Mouse (Mus musculus) E14TG2a.4 (cell line): Measurements from ENCODE around the gene Cmc4.
A peak's percentile ranks its signal among the peaks of the same experiment; 100 is the strongest.

Experiments used
- H3K27me3 ChIP-seq: 2 replicates; pipeline ENCODE4 v1.6.1; 2014; ENCODE audit warnings: low read length, control low read depth; ENCODE audit not compliant: insufficient read depth
- H3K36me3 ChIP-seq: 2 replicates; pipeline ENCODE4 v1.6.1; 2014; ENCODE audit warnings: low read length, control low read depth; ENCODE audit not compliant: insufficient read depth
- H3K4me1 ChIP-seq: replicated peaks from 2 replicates; pipeline ENCODE4 v1.6.1; 2014; ENCODE audit warnings: low read depth, low read length, control low read depth
- H3K4me3 ChIP-seq: replicated peaks from 2 replicates; pipeline ENCODE4 v1.5.1; 2014; ENCODE audit warnings: mild to moderate bottlenecking, low read length
- H3K9me3 ChIP-seq: 2 replicates; pipeline ENCODE4 v1.6.1; 2014; ENCODE audit warnings: low read length, control low read depth
- CTCF ChIP-seq: conservative IDR thresholded peaks from 2 replicates; pipeline ENCODE4 v1.5.1; 2014; ENCODE audit warnings: low read length
- NANOG ChIP-seq: IDR thresholded peaks from 2 replicates; pipeline ENCODE4 v1.6.1; 2014; ENCODE audit warnings: borderline replicate concordance, low read length, mixed read lengths
- POU5F1 ChIP-seq: IDR thresholded peaks from 2 replicates; pipeline ENCODE4 v1.6.1; 2014; ENCODE audit warnings: low read length, borderline replicate concordance

Gene Cmc4

GRCm38 (mm10) chrX:75415936-75416785 lies at the start of gene Cmc4, which contains the start of the genes Mtcp1 and Brcc3:
Cmc4 (minus strand) TSS chrX:75416584.
Mtcp1 (minus strand) TSS chrX:75416588.
Brcc3 (plus strand) TSS chrX:75416628.
- H3K36me3 ChIP-seq: peaks cover 3% of the 10 kb centered on the region; the same call in 1 of the 2 replicates
- H3K4me1 ChIP-seq: 0 out of 2 replicates have a peak, but pooled peaks cover 3% of the 10 kb centered on the region
- no peaks in the 10 kb centered on the region for H3K27me3 ChIP-seq
- H3K4me3 ChIP-seq: peak within 1 kb of the TSS; percentile 82
- TF ChIP-seq POU5F1 (no peak), NANOG (no peak), CTCF (no peak)
- no peaks in the 10 kb centered on the region for H3K9me3 ChIP-seq

GRCm38 (mm10) chrX:75454597-75454996 lies 38.2 kb upstream of the Cmc4 start:
- Histone ChIP-seq H3K4me3 (no peak overlapping the region), H3K27me3 (no peaks in the 10 kb centered on the region), H3K36me3 (peaks cover 8% of the 10 kb centered on the region), H3K9me3 (no peaks in the 10 kb centered on the region), H3K4me1 (no peaks in the 10 kb centered on the region)
- TF ChIP-seq CTCF (no peak), NANOG (no peak), POU5F1 (no peak)

GRCm38 (mm10) chrX:75409711-75410110 lies 6.7 kb downstream of the Cmc4 start:
- Histone ChIP-seq H3K4me3 (no peak overlapping the region), H3K4me1 (no peaks in the 10 kb centered on the region), H3K27me3 (no peaks in the 10 kb centered on the region), H3K9me3 (no peaks in the 10 kb centered on the region), H3K36me3 (no peaks in the 10 kb centered on the region)
- TF ChIP-seq NANOG (no peak), POU5F1 (no peak), CTCF (no peak)

GRCm38 (mm10) chrX:75403350-75403749 lies 13.0 kb downstream of the Cmc4 start:
- no peak overlapping the region for H3K4me3 ChIP-seq
- H3K9me3 ChIP-seq: no peaks in the 10 kb centered on the region
- no peaks in the 10 kb centered on the region for H3K4me1 ChIP-seq
- TF ChIP-seq POU5F1 (no peak), NANOG (no peak), CTCF (no peak)
- no peaks in the 10 kb centered on the region for H3K27me3 ChIP-seq
- no peaks in the 10 kb centered on the region; the same call in 1 of the 2 replicates for H3K36me3 ChIP-seq

GRCm38 (mm10) chrX:75402668-75403067 lies 13.7 kb downstream of the Cmc4 start:
- no peak overlapping the region for H3K4me3 ChIP-seq
- TF ChIP-seq POU5F1 (no peak), NANOG (no peak), CTCF (no peak)

GRCm38 (mm10) chrX:75399471-75399870 lies 16.9 kb downstream of the Cmc4 start:
- Histone ChIP-seq H3K9me3 (no peaks in the 10 kb centered on the region), H3K4me3 (no peak overlapping the region), H3K27me3 (no peaks in the 10 kb centered on the region), H3K36me3 (no peaks in the 10 kb centered on the region; the same call in 1 of the 2 replicates), H3K4me1 (no peaks in the 10 kb centered on the region)
- no peak for TF ChIP-seq CTCF
- no peak for TF ChIP-seq POU5F1
- no peak for TF ChIP-seq NANOG

More at GRCm38 (mm10) chrX:75402668-75403067, 13.7 kb downstream of the Cmc4 start:
- Histone ChIP-seq H3K9me3 (no peaks in the 10 kb centered on the region), H3K27me3 (no peaks in the 10 kb centered on the region), H3K4me1 (no peaks in the 10 kb centered on the region), H3K36me3 (no peaks in the 10 kb centered on the region; the same call in 1 of the 2 replicates)

GRCm38 (mm10) chrX:75382195-75382771 lies 34.1 kb downstream of the Cmc4 start, which contains the start of the genes Fundc2 and F8:
Fundc2 (plus strand) TSS chrX:75382399.
F8 (minus strand) TSS chrX:75382615.
- Histone ChIP-seq H3K36me3 (0 out of 2 replicates have a peak, but pooled peaks cover 5% of the 10 kb centered on the region), H3K4me3 (peak within 1 kb of the TSS; percentile 80), H3K4me1 (no peaks in the 10 kb centered on the region), H3K27me3 (no peaks in the 10 kb centered on the region), H3K9me3 (no peaks in the 10 kb centered on the region)
- TF ChIP-seq NANOG (no peak), POU5F1 (no peak), CTCF (no peak)

- H3K36me3 ChIP-seq: no peaks in the 10 kb centered on the region
- H3K9me3 ChIP-seq: no peaks in the 10 kb centered on the region
- no peaks in the 10 kb centered on the region for H3K27me3 ChIP-seq
- H3K4me1 ChIP-seq: no peaks in the 10 kb centered on the region
- TF ChIP-seq CTCF (no peak), NANOG (no peak), POU5F1 (no peak)
- peak overlapping the region; percentile 80 for H3K4me3 ChIP-seq
Observed at GRCm38 (mm10) chrX:75381699-75382098, 34.7 kb downstream of the Cmc4 start.
